ENCODE assay signal across 9 mouse cellular contexts in the genomic region with DNA sequence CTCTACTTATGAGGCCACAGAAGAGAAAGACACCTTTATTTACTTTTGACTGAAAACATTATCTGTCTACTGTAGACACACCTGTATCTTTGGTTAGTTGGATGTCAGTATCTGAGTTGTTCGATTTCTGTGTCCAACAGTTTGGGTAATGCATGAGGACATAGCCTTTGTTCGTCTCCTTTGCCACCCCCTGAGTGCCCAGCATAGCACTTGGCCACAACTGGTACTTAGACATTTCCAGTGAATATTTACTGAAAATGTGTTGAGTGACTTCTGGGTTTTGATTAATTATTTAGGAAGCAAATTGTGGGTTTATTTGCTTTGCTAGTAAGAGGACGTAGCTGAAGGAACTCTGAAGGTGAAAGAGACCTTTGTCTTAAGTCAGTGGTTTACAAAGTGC.
DNase-seq lines count a peak whose midpoint lies in the region; ATAC-seq and TF ChIP-seq lines count a peak whose summit lies in the region.
"Had no signal": no experiment of that assay in that cellular context is flagged by ENCODE, and none has a peak within 500 bp of the region (broad histone marks: within the 10 kb centered on the region; RNA-seq: fewer than 3 reads in every experiment).

No protein-coding gene starts in this region.

- peak overlapping the region; percentile 97 for H3K27ac ChIP-seq in kidney, embryonic 16.5 days (ENCODE audit: low read length)
- peak overlapping the region; percentile 92; the same call in 1 of the 2 replicates for H3K27ac ChIP-seq in embryonic facial prominence, embryonic 13.5 days
- H3K27ac ChIP-seq in intestine, embryonic 15.5 days: peak overlapping the region; percentile 95; the same call in 1 of the 2 replicates

- no peak for ATAC-seq in kidney, embryonic 16.5 days (ENCODE audit: low FRiP score, low TSS enrichment)
- ATAC-seq in embryonic facial prominence, embryonic 13.5 days (ENCODE audit: insufficient number of reproducible peaks, insufficient read depth, low FRiP score, low TSS enrichment, low read depth): no peak
- no peak for ATAC-seq in intestine, embryonic 15.5 days

- WGBS in kidney, embryonic 16.5 days: 72% methylated on average over 3 of the region's 3 CpGs
- 85% methylated on average over 3 of the region's 3 CpGs for WGBS in embryonic facial prominence, embryonic 13.5 days
- WGBS in intestine, embryonic 15.5 days: 80% methylated on average over 3 of the region's 3 CpGs

- no peaks in the 10 kb centered on the region for H3K27me3 ChIP-seq in kidney, embryonic 16.5 days (ENCODE audit: insufficient read depth, low read length)
- no peaks in the 10 kb centered on the region for H3K27me3 ChIP-seq in embryonic facial prominence, embryonic 13.5 days
- H3K27me3 ChIP-seq in intestine, embryonic 15.5 days (replicated peaks): no peaks in the 10 kb centered on the region
- H3K27me3 ChIP-seq in myocyte (ENCODE audit: control insufficient read depth, insufficient read depth, insufficient read length): no peaks in the 10 kb centered on the region
- H3K27me3 ChIP-seq: Patski had no signal

- peak overlapping the region; percentile 80 for H3K9ac ChIP-seq in kidney, embryonic 16.5 days (replicated peaks; ENCODE audit: low read length)
- H3K9ac ChIP-seq in embryonic facial prominence, embryonic 13.5 days: no peak overlapping the region; the same call in 1 of the 2 replicates
- H3K9ac ChIP-seq in intestine, embryonic 15.5 days: no peak overlapping the region

- H3K9me3 ChIP-seq in kidney, embryonic 16.5 days (ENCODE audit: low read length): no peaks in the 10 kb centered on the region
- H3K9me3 ChIP-seq in embryonic facial prominence, embryonic 13.5 days: no peaks in the 10 kb centered on the region
- H3K9me3 ChIP-seq in intestine, embryonic 15.5 days: no peaks in the 10 kb centered on the region

- H3ac ChIP-seq in myocyte (ENCODE audit: control insufficient read depth, insufficient read length): no peak overlapping the region

- peak overlapping the region; percentile 65 for H3K4me2 ChIP-seq in kidney, embryonic 16.5 days (replicated peaks; ENCODE audit: low read depth, low read length)
- H3K4me2 ChIP-seq in embryonic facial prominence, embryonic 13.5 days: peak overlapping the region; percentile 70
- peak overlapping the region; percentile 65; the same call in 1 of the 2 replicates for H3K4me2 ChIP-seq in intestine, embryonic 15.5 days (replicated peaks)
- H3K4me2 ChIP-seq in myocyte (ENCODE audit: low read depth): peak overlapping the region; percentile 77

- peak overlapping the region; percentile 50; the same call in 1 of the 2 replicates for H3K4me3 ChIP-seq in kidney, embryonic 16.5 days (ENCODE audit: low read length)
- peak overlapping the region; percentile 52 for H3K4me3 ChIP-seq in embryonic facial prominence, embryonic 13.5 days
- H3K4me3 ChIP-seq in intestine, embryonic 15.5 days (replicated peaks): peak overlapping the region; percentile 48; the same call in 1 of the 2 replicates
- H3K4me3 ChIP-seq in myocyte: peak overlapping the region; percentile 26

- H3K79me2 ChIP-seq in myocyte (ENCODE audit: control insufficient read depth, insufficient read depth): no peaks in the 10 kb centered on the region

- TF ChIP-seq POLR2A in myocyte (IDR thresholded peaks at IDR 0.05; ENCODE audit: insufficient read length, low read depth): no peak

- DNase-seq in kidney, adult 11 months: no peak
- DNase-seq in urinary bladder, postnatal 4 days (ENCODE audit: low spot score in 2 of 2): no peak
- no peak for DNase-seq in layer of hippocampus, postnatal 14 days (ENCODE audit: low spot score in 2 of 2)
- DNase-seq in thymus, postnatal 4 days: no peak

- no peaks in the 10 kb centered on the region for H3K36me3 ChIP-seq in kidney, embryonic 16.5 days (ENCODE audit: insufficient read depth, low read length)
- no peaks in the 10 kb centered on the region for H3K36me3 ChIP-seq in embryonic facial prominence, embryonic 13.5 days
- no peaks in the 10 kb centered on the region for H3K36me3 ChIP-seq in intestine, embryonic 15.5 days
- no peaks in the 10 kb centered on the region for H3K36me3 ChIP-seq in myocyte (ENCODE audit: control insufficient read depth, insufficient read depth)

- H3K4me1 ChIP-seq in kidney, embryonic 16.5 days (ENCODE audit: insufficient read depth, low read length): peaks cover 28% of the 10 kb centered on the region
- no peaks in the 10 kb centered on the region for H3K4me1 ChIP-seq in embryonic facial prominence, embryonic 13.5 days
- H3K4me1 ChIP-seq in intestine, embryonic 15.5 days (replicated peaks): peaks cover 14% of the 10 kb centered on the region

TF ChIP-seq in myocyte, 11 proteins besides CTCF, POLR2A, EP300 and RAD21:
- TF ChIP-seq MAX (IDR thresholded peaks at IDR 0.05; ENCODE audit: low read depth) (no peak), TCF3 (IDR thresholded peaks at IDR 0.05; ENCODE audit: insufficient read length, low read depth) (no peak), E2F4 (IDR thresholded peaks at IDR 0.05; ENCODE audit: insufficient read depth) (no peak), MYOD1 (IDR thresholded peaks at IDR 0.05; ENCODE audit: control insufficient read depth in 1 of 3, insufficient read length in 2 of 3, low read depth in 2 of 3) (no peak)
